Mouse (Mus musculus) stomach, embryonic 15.5 days (tissue): ENCODE results near the gene Prr11. TPM values are rescaled to one million over a fixed set of nuclear protein-coding genes. Genes with fewer than 3 reads are reported as not detected.

Experiments
- ATAC-seq: fragments of 200-750 bp; cut with Nextera tagmentation; 2 replicates; pipeline ENCODE4 v1.8.0; 2017; ENCODE audit warnings: low read depth, moderate number of reproducible peaks, moderate TSS enrichment; ENCODE audit not compliant: insufficient read depth, low FRiP score
- H3K27ac ChIP-seq: fragments of 300-500 bp; sonication (generic); 2 replicates; pipeline ENCODE4 v1.5.1; 2015; ENCODE audit warnings: mild to moderate bottlenecking, inconsistent platforms
- H3K27me3 ChIP-seq: fragments of 300-500 bp; sonication (generic); replicated peaks from 2 replicates; pipeline ENCODE4 v1.6.1; 2015; ENCODE audit warnings: inconsistent platforms
- H3K36me3 ChIP-seq: fragments of 300-500 bp; sonication (generic); 2 replicates; pipeline ENCODE4 v1.6.1; 2015; ENCODE audit warnings: inconsistent platforms
- H3K4me1 ChIP-seq: fragments of 300-500 bp; sonication (generic); 2 replicates; pipeline ENCODE4 v1.6.1; 2015; ENCODE audit warnings: inconsistent platforms
- H3K4me2 ChIP-seq: fragments of 300-500 bp; sonication (generic); 2 replicates; pipeline ENCODE4 v1.6.1; 2015; ENCODE audit warnings: mild to moderate bottlenecking, inconsistent platforms
- H3K4me3 ChIP-seq: fragments of 300-500 bp; sonication (generic); replicated peaks from 2 replicates; pipeline ENCODE4 v1.5.1; 2015; ENCODE audit warnings: inconsistent platforms
- H3K9ac ChIP-seq: fragments of 300-500 bp; sonication (generic); 2 replicates; pipeline ENCODE4 v1.6.1; 2015; ENCODE audit warnings: inconsistent platforms
- H3K9me3 ChIP-seq: fragments of 300-500 bp; sonication (generic); 2 replicates; pipeline ENCODE4 v1.6.1; 2016; ENCODE audit warnings: inconsistent platforms
- WGBS: fragments of 180-500 bp; shearing (Covaris S2); methylation state at CpG from one replicate; pipeline ENCODE4 v1.1.7; 2015; 5-methylcytosine and 5-hydroxymethylcytosine counted together
- polyA plus RNA-seq: library from polyadenylated mRNA; unstranded; fragments of >200 nt; fragmentation: Nextera tagmentation; extraction: Ambion mirVana; gene quantifications from 2 replicates; pipeline ENCODE4 v1.2.1, GENCODE M21; 2015

Prr11 gene
- 6.6 and 8.1 TPM in 2 replicates for polyA plus RNA-seq

DNA sequence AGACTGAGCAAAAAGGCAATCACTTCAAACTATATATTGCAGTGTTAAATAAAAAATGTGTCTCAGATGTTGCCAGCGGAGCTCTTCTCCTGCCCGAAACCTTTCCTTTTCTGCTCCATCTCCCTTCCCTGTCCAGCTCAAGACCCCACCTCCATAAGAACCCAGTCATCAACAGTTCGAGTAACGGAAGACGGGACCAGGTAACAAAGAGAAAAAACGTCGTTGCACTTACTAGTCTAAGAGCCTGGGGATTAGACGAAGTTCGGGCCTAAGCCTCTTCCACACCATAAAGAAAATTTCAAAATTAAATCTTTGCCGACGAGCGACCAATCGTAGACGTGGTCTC is at the start of gene Prr11:
Prr11 (minus strand) TSS at position 300 of the 346 bp plus-strand sequence.
- Histone ChIP-seq H3K36me3 (peaks cover 14% of the 10 kb centered on the region), H3K9ac (peak within 1 kb of the TSS; percentile 71), H3K4me3 (peak within 1 kb of the TSS; percentile 80), H3K27ac (peak within 1 kb of the TSS; percentile 93), H3K4me2 (peak within 1 kb of the TSS; percentile 53), H3K4me1 (peaks cover 6% of the 10 kb centered on the region; the same call in 1 of the 2 replicates), H3K9me3 (no peaks in the 10 kb centered on the region), H3K27me3 (no peaks in the 10 kb centered on the region)
- under 1% methylated on average over 14 of the region's 14 CpGs for WGBS
- no peak for ATAC-seq

DNA sequence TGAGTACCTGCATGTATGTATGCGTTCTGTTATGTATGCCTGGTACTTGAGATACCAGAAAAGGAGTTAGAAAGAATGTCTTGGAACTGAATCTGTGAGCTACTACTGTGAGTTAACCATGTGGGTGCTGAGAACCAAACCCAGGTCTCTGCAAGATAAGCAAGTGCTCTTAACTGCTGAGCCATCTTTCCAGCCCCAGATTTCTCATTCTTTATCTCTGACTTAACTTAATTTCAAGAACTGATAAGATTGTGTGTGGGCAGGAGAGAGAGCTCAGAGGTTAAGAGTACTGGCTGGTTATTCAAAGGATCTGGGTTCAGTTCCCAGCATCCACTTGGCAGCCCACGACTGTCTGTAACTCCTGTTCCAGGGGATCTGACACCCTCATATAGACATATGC is 49.5 kb upstream of the Prr11 start:
- H3K4me1 ChIP-seq = no peaks in the 10 kb centered on the region
- no peak overlapping the region for H3K9ac ChIP-seq
- H3K27me3 ChIP-seq = no peaks in the 10 kb centered on the region
- no peak overlapping the region for H3K4me3 ChIP-seq
- H3K27ac ChIP-seq = no peak overlapping the region
- H3K9me3 ChIP-seq = no peaks in the 10 kb centered on the region
- no peaks in the 10 kb centered on the region for H3K36me3 ChIP-seq
- no peak overlapping the region for H3K4me2 ChIP-seq
- WGBS = 82% methylated on average over 2 of the region's 2 CpGs
- no peak for ATAC-seq

DNA sequence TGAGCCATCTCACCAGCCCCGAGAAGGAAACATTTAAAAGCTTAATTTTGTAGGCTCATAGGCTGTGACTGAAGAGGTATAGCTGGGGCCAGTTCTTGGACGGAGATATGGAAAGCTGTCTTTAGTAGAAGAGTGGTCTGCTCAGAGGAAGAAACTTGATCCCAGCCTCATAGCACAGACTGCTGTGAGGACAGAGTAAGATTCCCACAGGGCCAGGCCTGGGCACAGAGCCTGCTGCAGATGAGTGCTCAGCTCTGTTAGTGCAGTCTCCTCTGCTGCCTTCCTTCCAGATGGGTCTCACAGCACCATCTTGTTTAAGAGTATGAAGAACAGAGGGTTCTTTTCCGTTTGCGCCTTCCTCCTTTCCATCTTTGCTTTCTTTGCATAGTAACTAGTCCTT is 27.7 kb upstream of the Prr11 start:
- no peak for ATAC-seq
- Histone ChIP-seq H3K9ac (no peak overlapping the region), H3K4me2 (no peak overlapping the region), H3K9me3 (no peaks in the 10 kb centered on the region), H3K27ac (no peak overlapping the region), H3K36me3 (no peaks in the 10 kb centered on the region), H3K27me3 (no peaks in the 10 kb centered on the region), H3K4me3 (no peak overlapping the region), H3K4me1 (no peaks in the 10 kb centered on the region)
- WGBS = 88% methylated on average over 4 of the region's 4 CpGs

DNA sequence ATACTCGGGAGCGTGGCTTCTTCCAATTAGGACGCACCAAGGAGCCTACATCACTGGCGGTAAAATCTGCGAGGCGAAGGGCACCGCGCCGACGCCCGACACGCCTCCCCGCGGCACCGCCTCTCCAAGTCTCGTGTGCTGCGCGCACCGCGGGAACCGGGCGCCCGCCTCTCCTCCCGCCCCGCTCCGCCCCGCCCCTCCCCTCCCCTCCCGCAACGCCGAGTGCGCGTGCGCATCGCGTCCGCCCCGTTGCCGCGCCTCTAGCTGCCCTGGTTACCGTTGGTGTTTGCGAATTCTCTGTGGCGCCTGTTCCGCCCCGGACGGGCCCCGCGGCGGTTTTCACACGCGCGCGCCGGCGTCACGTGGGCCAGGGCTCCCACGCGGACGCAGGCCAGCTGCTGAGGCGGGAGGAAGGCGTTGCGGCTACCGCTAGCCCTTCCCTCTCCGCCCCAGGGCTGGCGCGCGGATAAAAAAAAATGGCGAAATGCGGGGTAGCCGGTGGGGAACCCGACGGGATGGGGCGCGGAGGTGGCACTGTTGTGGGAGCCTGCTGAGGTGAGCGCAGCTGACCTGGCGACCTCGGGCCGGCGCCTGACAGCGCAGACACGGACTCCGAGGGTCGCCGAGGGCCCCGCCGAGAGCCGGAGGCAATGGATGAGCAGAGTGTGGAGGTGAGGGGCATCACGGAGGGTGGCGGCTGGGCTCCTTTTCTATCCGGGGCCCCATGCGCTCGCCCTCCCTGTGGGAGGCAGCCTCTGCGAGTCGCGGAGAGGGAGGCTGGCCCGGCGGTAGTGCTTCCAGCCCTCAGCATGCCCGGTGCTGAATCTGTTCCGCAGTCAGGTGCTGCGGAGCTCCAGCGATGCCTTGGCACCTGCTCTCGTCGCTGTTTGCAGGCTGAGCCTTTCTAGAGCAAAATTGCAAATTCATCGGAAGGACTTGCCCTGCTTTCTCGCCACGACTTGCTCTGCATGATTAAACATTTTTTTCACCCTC is 18.6 kb upstream of the Prr11 start, which contains the start of gene Trim37:
Trim37 (plus strand) TSS at position 254 of the 993 bp plus-strand sequence.
- peak within 1 kb of the TSS; percentile 69 for H3K4me3 ChIP-seq
- under 1% methylated on average over 102 of the region's 105 CpGs for WGBS
- ATAC-seq = peak; percentile 93

DNA sequence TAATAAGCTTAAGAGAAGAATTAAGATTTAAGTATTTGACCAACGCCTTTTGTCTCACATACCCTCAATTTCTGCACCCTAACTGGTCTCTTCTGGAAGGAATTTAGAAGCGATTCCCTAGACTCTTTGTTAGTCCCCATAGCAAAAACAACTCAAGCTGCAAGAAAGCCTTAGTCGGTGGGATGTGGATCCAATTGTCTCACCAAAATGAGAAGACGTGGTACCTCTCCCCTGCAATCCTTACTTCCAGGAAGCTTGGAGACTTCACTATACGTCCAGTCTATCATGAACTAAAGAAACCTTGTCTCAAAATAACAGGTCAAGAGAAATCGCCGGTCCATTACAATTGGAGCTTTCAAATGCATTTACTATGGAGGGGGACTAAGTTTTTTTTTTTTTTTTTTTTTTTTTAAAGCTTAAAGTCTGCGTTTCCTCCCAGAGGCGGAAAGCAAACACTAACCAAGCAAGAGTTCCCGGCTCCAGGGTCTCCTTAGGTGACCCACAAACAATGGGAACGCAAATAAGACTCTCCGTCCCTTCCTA is 17.8 kb upstream of the Prr11 start:
- 3% methylated on average over 12 of the region's 12 CpGs for WGBS

More for the DNA sequence above, 18.6 kb upstream of the Prr11 start, which contains the start of gene Trim37:
- Histone ChIP-seq H3K36me3 (peaks cover 13% of the 10 kb centered on the region), H3K4me2 (peak within 1 kb of the TSS; percentile 79), H3K9ac (peak within 1 kb of the TSS; percentile 70), H3K27me3 (no peaks in the 10 kb centered on the region), H3K27ac (peak within 1 kb of the TSS; percentile 84), H3K9me3 (no peaks in the 10 kb centered on the region), H3K4me1 (0 out of 2 replicates have a peak, but pooled peaks cover 3% of the 10 kb centered on the region)

DNA sequence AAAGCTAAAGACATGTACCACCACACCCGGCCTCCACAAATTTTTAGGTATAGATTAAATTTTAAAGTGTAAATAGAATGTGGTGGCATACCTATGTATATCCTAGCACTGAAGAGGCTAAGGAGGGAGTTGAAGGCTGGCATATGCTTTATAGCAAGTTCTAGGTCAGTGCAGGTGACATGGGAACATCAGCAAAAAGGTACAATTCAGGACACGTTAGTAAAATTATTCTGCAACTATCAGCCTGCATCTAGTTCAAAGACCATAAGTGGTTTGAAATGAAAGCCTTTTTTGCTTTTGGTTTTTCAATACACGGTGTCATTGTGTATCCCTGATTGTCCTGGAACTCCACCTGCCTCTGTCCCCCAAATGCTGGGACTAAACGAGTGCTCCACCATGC is 17.1 kb upstream of the Prr11 start:
- no peaks in the 10 kb centered on the region for H3K27me3 ChIP-seq
- no peak overlapping the region for H3K9ac ChIP-seq
- WGBS = 40% methylated on average over 4 of the region's 4 CpGs
- H3K4me3 ChIP-seq = no peak overlapping the region
- H3K27ac ChIP-seq = no peak overlapping the region
- H3K36me3 ChIP-seq = peaks cover 21% of the 10 kb centered on the region
- no peaks in the 10 kb centered on the region for H3K9me3 ChIP-seq
- peak overlapping the region; percentile 79; the same call in 1 of the 2 replicates for H3K4me2 ChIP-seq
- 0 out of 2 replicates have a peak, but pooled peaks cover 3% of the 10 kb centered on the region for H3K4me1 ChIP-seq
- ATAC-seq = no peak

More for the DNA sequence above, 17.8 kb upstream of the Prr11 start:
- H3K27ac ChIP-seq = peak overlapping the region; percentile 81
- ATAC-seq = no peak
- peaks cover 13% of the 10 kb centered on the region for H3K36me3 ChIP-seq
- H3K9me3 ChIP-seq = no peaks in the 10 kb centered on the region
- peak overlapping the region; percentile 79 for H3K4me2 ChIP-seq
- H3K27me3 ChIP-seq = no peaks in the 10 kb centered on the region
- 0 out of 2 replicates have a peak, but pooled peaks cover 3% of the 10 kb centered on the region for H3K4me1 ChIP-seq
- H3K9ac ChIP-seq = no peak overlapping the region
- peak overlapping the region; percentile 69 for H3K4me3 ChIP-seq

DNA sequence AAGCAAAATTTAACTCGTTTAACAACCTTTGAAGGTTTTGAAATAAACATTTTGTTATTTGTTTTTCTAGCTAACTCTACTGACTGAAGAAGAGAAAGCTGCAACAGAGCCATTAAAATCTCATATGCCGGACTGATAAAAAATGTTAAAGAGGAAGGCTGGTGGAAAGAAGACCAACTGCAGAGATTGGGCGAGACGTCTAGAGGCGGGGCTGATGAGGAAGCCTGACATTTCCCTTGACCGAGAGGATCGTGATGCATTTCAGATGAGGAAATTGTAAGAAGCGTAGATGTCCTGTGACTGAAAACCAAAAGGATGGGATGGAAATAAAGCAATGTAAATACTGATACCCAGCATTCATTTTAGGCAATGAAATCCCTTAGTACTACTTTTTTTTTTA is 13.4 kb upstream of the Prr11 start:
- WGBS = 79% methylated on average over 8 of the region's 8 CpGs
- Histone ChIP-seq H3K36me3 (peaks cover 29% of the 10 kb centered on the region), H3K4me2 (no peak overlapping the region), H3K9ac (no peak overlapping the region), H3K27me3 (no peaks in the 10 kb centered on the region), H3K27ac (no peak overlapping the region), H3K4me1 (no peaks in the 10 kb centered on the region), H3K4me3 (no peak overlapping the region), H3K9me3 (no peaks in the 10 kb centered on the region)
- no peak for ATAC-seq

DNA sequence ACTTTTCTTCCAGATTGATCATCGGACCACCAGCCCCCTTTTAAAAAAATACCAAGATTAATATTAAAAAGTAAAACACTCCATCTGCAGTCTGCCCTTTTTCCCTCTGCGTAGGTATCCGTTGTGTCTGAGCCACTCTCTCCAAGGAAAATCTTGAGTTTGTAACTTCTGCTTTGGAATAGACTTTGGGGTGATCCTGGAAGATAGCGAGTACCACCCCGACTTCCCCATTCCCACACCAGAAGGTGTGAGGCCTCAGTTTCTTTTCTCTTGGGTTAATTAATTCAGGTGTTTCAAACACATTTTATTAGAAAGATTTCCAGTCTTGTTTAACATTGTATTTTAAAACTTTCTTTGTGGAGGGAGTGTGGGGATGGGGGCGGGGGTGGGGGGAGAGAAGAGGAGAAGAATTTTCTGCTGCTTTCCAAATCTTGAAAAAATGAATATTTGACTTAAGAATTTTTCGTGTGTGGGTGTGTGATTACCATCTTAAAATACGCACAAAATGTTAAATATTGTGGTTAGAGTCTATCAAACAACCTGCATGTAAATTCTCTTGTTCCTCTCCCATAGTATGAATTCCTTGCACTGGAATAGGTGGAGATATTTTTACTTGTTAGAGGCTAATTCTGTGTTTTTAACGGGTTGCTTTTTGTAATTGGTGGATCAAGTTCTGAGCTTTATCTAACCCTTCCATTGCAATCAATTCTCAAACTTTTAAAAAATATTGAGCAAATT is 1.8 kb upstream of the Prr11 start:
- WGBS = 3% methylated on average over 9 of the region's 9 CpGs

DNA sequence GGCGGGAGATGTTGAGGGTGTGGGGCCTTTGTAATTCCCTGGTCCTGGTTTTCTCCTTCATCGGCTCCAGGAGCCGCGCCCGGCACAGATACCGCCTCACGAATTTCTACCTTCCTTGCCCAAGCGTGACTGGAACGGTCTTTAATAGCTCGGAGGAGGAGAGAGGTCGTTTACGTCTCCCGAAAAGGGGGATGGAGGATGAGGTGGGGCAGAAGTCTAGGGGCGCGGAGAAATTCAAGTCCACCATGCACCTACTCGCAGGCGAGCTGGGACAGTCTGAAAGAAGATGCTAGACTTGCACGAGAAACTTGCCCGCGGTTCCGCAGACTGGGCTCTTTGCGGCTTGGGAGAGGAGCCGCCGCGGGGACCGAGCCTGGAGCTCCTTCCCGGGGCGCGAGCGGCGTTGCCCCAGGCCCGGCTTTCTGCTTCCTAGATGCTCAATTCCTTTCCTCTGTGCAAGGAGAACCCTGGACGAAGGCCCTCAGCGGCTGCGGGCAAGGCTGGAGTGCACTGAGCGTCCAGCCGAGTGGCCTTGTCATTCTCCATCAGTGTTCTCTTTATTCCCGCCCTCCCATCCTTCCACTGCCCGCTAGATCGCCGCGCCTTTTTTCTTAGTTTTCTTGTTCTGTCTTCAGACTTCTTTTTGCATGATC is 1.1 kb upstream of the Prr11 start:
- no peak for ATAC-seq
- Histone ChIP-seq H3K4me1 (peaks cover 6% of the 10 kb centered on the region; the same call in 1 of the 2 replicates), H3K27me3 (no peaks in the 10 kb centered on the region), H3K4me3 (peak overlapping the region; percentile 80), H3K4me2 (peak overlapping the region; percentile 53), H3K36me3 (peaks cover 11% of the 10 kb centered on the region), H3K9ac (peak overlapping the region; percentile 71), H3K27ac (peak overlapping the region; percentile 93), H3K9me3 (no peaks in the 10 kb centered on the region)
- whole genome bisulfite sequencing = under 1% methylated on average over 42 of the region's 42 CpGs

More for the DNA sequence above, 1.8 kb upstream of the Prr11 start:
- H3K36me3 ChIP-seq = peaks cover 11% of the 10 kb centered on the region
- H3K4me1 ChIP-seq = peaks cover 6% of the 10 kb centered on the region; the same call in 1 of the 2 replicates
- ATAC-seq = no peak
- no peaks in the 10 kb centered on the region for H3K27me3 ChIP-seq
- peak overlapping the region; percentile 53 for H3K4me2 ChIP-seq
- peak overlapping the region; percentile 71; the same call in 1 of the 2 replicates for H3K9ac ChIP-seq
- H3K27ac ChIP-seq = peak overlapping the region; percentile 93
- peak overlapping the region; percentile 80 for H3K4me3 ChIP-seq
- no peaks in the 10 kb centered on the region for H3K9me3 ChIP-seq

DNA sequence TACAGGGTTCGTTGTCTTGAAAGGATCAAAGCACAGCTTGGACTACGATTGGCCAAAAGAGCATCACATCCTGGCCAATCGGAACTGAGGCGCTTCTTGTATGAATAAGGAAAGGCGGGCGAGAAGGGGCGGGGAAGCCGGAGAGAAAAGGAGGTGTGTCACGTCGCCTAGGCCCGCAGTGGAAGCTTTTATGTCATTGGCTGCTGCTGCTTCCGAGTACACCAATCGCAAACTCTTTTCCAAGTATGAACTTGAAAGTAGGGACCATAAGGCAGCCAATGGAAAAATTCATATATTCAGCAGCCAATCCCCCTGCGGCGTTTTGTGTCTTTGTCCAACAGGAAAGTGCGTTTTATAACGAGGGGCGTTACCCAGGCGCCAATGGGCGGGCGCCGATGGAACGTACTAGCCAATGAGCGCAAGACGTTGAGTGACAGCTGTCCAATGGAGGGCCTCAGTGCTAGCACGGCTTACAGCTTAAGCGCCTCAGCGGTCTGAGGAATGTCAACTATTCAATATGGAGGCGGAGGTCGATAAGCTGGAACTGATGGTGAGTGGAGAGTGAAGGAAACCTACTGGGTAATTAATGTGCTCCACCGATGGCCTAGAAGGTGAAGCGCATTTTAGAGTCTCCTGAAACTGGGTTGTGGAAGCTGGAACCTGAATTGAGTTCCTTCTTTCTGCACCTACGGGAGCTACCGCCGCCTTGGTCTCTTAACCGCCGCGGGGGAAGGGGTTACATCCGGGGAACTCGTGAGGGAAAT is 429 bp upstream of the Prr11 start, which contains the start of gene Ska2:
Ska2 (plus strand) TSS at position 480 of the 764 bp plus-strand sequence.
- Histone ChIP-seq H3K36me3 (peaks cover 13% of the 10 kb centered on the region), H3K27ac (peak within 1 kb of the TSS; percentile 93), H3K9me3 (no peaks in the 10 kb centered on the region), H3K4me1 (peaks cover 6% of the 10 kb centered on the region; the same call in 1 of the 2 replicates), H3K9ac (peak within 1 kb of the TSS; percentile 71), H3K27me3 (no peaks in the 10 kb centered on the region), H3K4me2 (peak within 1 kb of the TSS; percentile 53), H3K4me3 (peak within 1 kb of the TSS; percentile 80)
- under 1% methylated on average over 40 of the region's 40 CpGs for WGBS
- peak; percentile 98 for ATAC-seq
